In genomic region chr11:86664406-86664805, GRCm38 (mm10) we compare ENCODE assay signal across 18 mouse cellular contexts. TPM values are rescaled to one million over a fixed set of nuclear protein-coding genes. Genes with fewer than 3 reads are reported as not detected.
DNase-seq lines count a peak whose midpoint lies in the region; ATAC-seq and TF ChIP-seq lines count a peak whose summit lies in the region.
"Had no signal": no experiment of that assay in that cellular context is flagged by ENCODE, and none has a peak within 500 bp of the region (broad histone marks: within the 10 kb centered on the region; RNA-seq: fewer than 3 reads in every experiment).

No protein-coding gene starts in this region.

- no peak for ATAC-seq in liver, embryonic 14.5 days (ENCODE audit: insufficient read depth)
- ATAC-seq: forebrain, embryonic 15.5 days; intestine, embryonic 15.5 days had no signal

- no peak for DNase-seq in left cerebral cortex, adult 2 months (ENCODE audit: extremely low spot score in 1 of 2, low spot score in 2 of 2)
- DNase-seq in left cerebral cortex, postnatal 10 days (ENCODE audit: extremely low spot score in 1 of 2, low spot score in 2 of 2) = no peak
- DNase-seq in liver, embryonic 14.5 days (ENCODE audit: low read depth in 3 of 3, low spot score in 3 of 3) = no peak
- DNase-seq in telencephalon, adult 2 months (ENCODE audit: low read depth, low spot score) = peak; percentile 77
- no peak for DNase-seq in layer of hippocampus, adult 9-10 months (ENCODE audit: low spot score)
- no peak for DNase-seq in adipocyte (ENCODE audit: low spot score)
- DNase-seq: adrenal gland, postnatal 10 days; cerebellum, adult 11-12 months; cerebellum, adult 9-10 months; cerebellum, postnatal 36 days; gastrocnemius, postnatal 14 days; heart, postnatal 10 days; heart, postnatal 4 days had no signal

- H3K27me3 ChIP-seq in liver, embryonic 14.5 days (ENCODE audit: control insufficient read depth, insufficient read depth, low read length) = no peaks in the 10 kb centered on the region
- H3K27me3 ChIP-seq: forebrain, embryonic 15.5 days; hindbrain, embryonic 12.5 days; intestine, embryonic 15.5 days had no signal

- no peak overlapping the region for H3K4me3 ChIP-seq in left cerebral cortex, adult 2 months
- no peak overlapping the region for H3K4me3 ChIP-seq in cortical plate, adult 2 months (ENCODE audit: insufficient read depth, low read length)
- H3K4me3 ChIP-seq in liver, embryonic 14.5 days (ENCODE audit: insufficient read depth in 1 of 2, low read depth in 2 of 2, low read length in 2 of 2) = 0 out of 4 replicates have a peak overlapping the region, but pooled peaks of 1 of the 2 experiments have one; percentile 7
- H3K4me3 ChIP-seq: embryonic facial prominence, embryonic 10.5 days; forebrain, embryonic 15.5 days; hindbrain, embryonic 12.5 days; intestine, embryonic 15.5 days had no signal

- H3K4me2 ChIP-seq in liver, embryonic 14.5 days (ENCODE audit: low read depth) = peak overlapping the region; percentile 74
- H3K4me2 ChIP-seq: forebrain, embryonic 15.5 days; hindbrain, embryonic 12.5 days; intestine, embryonic 15.5 days had no signal

- TF ChIP-seq CTCF in left cerebral cortex, adult 2 months (IDR thresholded peaks at IDR 0.05) = no peak
- no peak for TF ChIP-seq CTCF in cortical plate, adult 2 months (IDR thresholded peaks at IDR 0.05; ENCODE audit: extremely low read depth, insufficient read depth, low read length)
- no peak for TF ChIP-seq CTCF in liver, embryonic 14.5 days (IDR thresholded peaks at IDR 0.05; ENCODE audit: low read depth)

- H3K36me3 ChIP-seq in liver, embryonic 14.5 days (replicated peaks; ENCODE audit: control insufficient read depth, insufficient read depth, low read depth) = peaks cover 38% of the 10 kb centered on the region

- 75% methylated on average over 3 of the region's 3 CpGs for WGBS in liver, embryonic 14.5 days (ENCODE audit: insufficient replicate concordance)

- intact Hi-C loops in left cerebral cortex, adult 2 months (cut with DNase I) = no loop called here
- intact Hi-C loops in left cerebral cortex, postnatal 10 days (cut with DNase I) = no loop called here

- no peak for TF ChIP-seq EP300 in liver, embryonic 14.5 days (IDR thresholded peaks at IDR 0.05; ENCODE audit: low read depth)

- peak overlapping the region; percentile 29; the same call in 1 of the 2 replicates for H3K27ac ChIP-seq in left cerebral cortex, adult 2 months
- H3K27ac ChIP-seq in cortical plate, adult 2 months (ENCODE audit: insufficient read depth, low read length) = 0 out of 2 replicates have a peak overlapping the region, but pooled peaks have one; percentile 45
- H3K27ac ChIP-seq in liver, embryonic 14.5 days = peak overlapping the region; percentile 98
- H3K27ac ChIP-seq: embryonic facial prominence, embryonic 10.5 days; forebrain, embryonic 15.5 days; hindbrain, embryonic 12.5 days; intestine, embryonic 15.5 days had no signal

- no peaks in the 10 kb centered on the region for H3K9me3 ChIP-seq in liver, embryonic 14.5 days (ENCODE audit: control insufficient read depth, low read length)
- H3K9me3 ChIP-seq: embryonic facial prominence, embryonic 10.5 days; forebrain, embryonic 15.5 days; hindbrain, embryonic 12.5 days; intestine, embryonic 15.5 days had no signal

- peak overlapping the region; percentile 53 for H3K9ac ChIP-seq in liver, embryonic 14.5 days (replicated peaks)
- H3K9ac ChIP-seq: forebrain, embryonic 15.5 days; hindbrain, embryonic 12.5 days; intestine, embryonic 15.5 days had no signal

- H3K4me1 ChIP-seq in cortical plate, adult 2 months (ENCODE audit: control insufficient read depth, insufficient read depth, low read length) = peaks cover 2% of the 10 kb centered on the region
- peaks cover 57 to 59% of the 10 kb centered on the region in 2 experiments for H3K4me1 ChIP-seq in liver, embryonic 14.5 days (replicated peaks; ENCODE audit: control insufficient read depth in 2 of 2, insufficient read depth in 2 of 2, low read length in 1 of 2)
- H3K4me1 ChIP-seq: embryonic facial prominence, embryonic 10.5 days; forebrain, embryonic 15.5 days; hindbrain, embryonic 12.5 days; intestine, embryonic 15.5 days had no signal

- TF ChIP-seq POLR2A in cortical plate, adult 2 months (IDR thresholded peaks at IDR 0.05; ENCODE audit: extremely low read depth, insufficient read depth, low read length) = no peak

RNA-seq across cellular contexts. Expression of gene Vmp1, which starts 19.2 kb away (rescaled TPM):
- total RNA-seq in left cerebral cortex, adult 2 months (2021) = 100 to 1,000 TPM; 144 to 167 TPM
- total RNA-seq in left cerebral cortex, postnatal 10 days (2021) = 100 to 1,000 TPM; 165 to 171 TPM
- polyA plus RNA-seq in cortical plate, adult 2 months (2012; rRNA removed) = 126 and 131 TPM in 2 replicates
- polyA plus RNA-seq in liver, embryonic 14.5 days (2012; rRNA removed) = 26.9 and 33.1 TPM in 2 replicates
- polyA plus RNA-seq in liver, embryonic 14.5 days (2014; fragmentation: Nextera tagmentation; extraction: Ambion mirVana) = 94.2 and 98.4 TPM in 2 replicates

RNA-seq across cellular contexts. Expression of gene Ptrh2, which starts 19.4 kb away (rescaled TPM):
- 1 to 10 TPM; 7.2 to 7.9 TPM for total RNA-seq in left cerebral cortex, adult 2 months (2021)
- 10 to 100 TPM; 10.6 to 11.0 TPM for total RNA-seq in left cerebral cortex, postnatal 10 days (2021)
- 8.0 and 8.2 TPM in 2 replicates for polyA plus RNA-seq in cortical plate, adult 2 months (2012; rRNA removed)
- polyA plus RNA-seq in liver, embryonic 14.5 days (2012; rRNA removed) = 5.9 and 10.5 TPM in 2 replicates
- 19.2 and 20.9 TPM in 2 replicates for polyA plus RNA-seq in liver, embryonic 14.5 days (2014; fragmentation: Nextera tagmentation; extraction: Ambion mirVana)

Comparison
In these comparisons a context has a peak if more than half of its experiments do, and no peak if none do; other contexts are left out.
1. H3K27ac ChIP-seq: peak in every context shown above with its lines; median percentile 98 in liver, embryonic 14.5 days; 45 in cortical plate, adult 2 months; 29 in left cerebral cortex, adult 2 months.